Mouse (Mus musculus): ENCODE data around the gene Elfn1. TPM values are rescaled to one million over a fixed set of nuclear protein-coding genes. Genes with fewer than 3 reads are reported as not detected.
"Not testable (repeated sequence)": the region's sequence is repeated elsewhere in the genome, so short reads cannot be mapped to it uniquely, and the experiment has no call there.

The Elfn1 gene
- polyA plus RNA-seq, 1 experiment from 2014 or later, result 0.13 TPM

GRCm38 (mm10) chr5:139991531-139991930 lies 83.8 kb downstream of the Elfn1 start:
- Histone ChIP-seq H3K4me3 (ENCODE audit: low read depth, low read length) (no peak overlapping the region), H3K27ac (ENCODE audit: low read depth, low read length) (no peak overlapping the region), H3K27me3 (ENCODE audit: control insufficient read depth, insufficient read depth, low read length) (peaks cover under 1% of the 10 kb centered on the region; the same call in 1 of the 2 replicates), H3K9ac (ENCODE audit: low read depth, low read length) (no peak overlapping the region), H3K36me3 (ENCODE audit: control insufficient read depth, insufficient read depth, low read length) (no peaks in the 10 kb centered on the region), H3K9me3 (replicated peaks; ENCODE audit: control insufficient read depth, low read length) (peaks cover 6% of the 10 kb centered on the region), H3K4me2 (no peak overlapping the region), H3K4me1 (ENCODE audit: control insufficient read depth, insufficient read depth, low read length) (no peaks in the 10 kb centered on the region)
- ATAC-seq (replicated peaks; ENCODE audit: insufficient number of reproducible peaks, low FRiP score, low TSS enrichment), result no peak
- WGBS (ENCODE audit: insufficient replicate concordance), result 82% methylated on average over 3 of the region's 3 CpGs

DNA sequence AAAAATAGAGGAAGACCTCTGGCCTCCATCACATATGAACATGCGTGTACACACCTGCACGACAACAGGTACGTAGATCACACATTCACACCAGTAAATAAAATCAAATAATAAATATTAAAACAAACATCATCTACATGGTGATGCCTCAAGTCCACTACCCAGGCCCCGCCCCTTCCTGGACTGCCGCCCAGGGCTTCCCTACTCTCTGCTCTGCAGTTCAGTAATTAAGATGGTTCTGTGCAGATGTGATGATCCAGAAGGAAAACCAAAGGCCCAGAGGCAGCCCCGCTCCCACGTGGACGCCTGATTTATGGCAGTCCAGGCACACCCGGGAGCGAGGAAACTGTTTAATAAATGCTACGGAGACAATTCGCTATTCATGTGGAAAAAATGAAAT lies 90.6 kb downstream of the Elfn1 start:
- not testable (repeated sequence) for H3K4me3 ChIP-seq (ENCODE audit: low read depth, low read length); H3K27me3 ChIP-seq (ENCODE audit: control insufficient read depth, insufficient read depth, low read length); H3K36me3 ChIP-seq (ENCODE audit: control insufficient read depth, insufficient read depth, low read length); H3K9me3 ChIP-seq (replicated peaks; ENCODE audit: control insufficient read depth, low read length); ATAC-seq (replicated peaks; ENCODE audit: insufficient number of reproducible peaks, low FRiP score, low TSS enrichment); H3K4me2 ChIP-seq; H3K9ac ChIP-seq (ENCODE audit: low read depth, low read length); H3K4me1 ChIP-seq (ENCODE audit: control insufficient read depth, insufficient read depth, low read length); H3K27ac ChIP-seq (ENCODE audit: low read depth, low read length)
- WGBS (ENCODE audit: insufficient replicate concordance), result 74% methylated on average over 11 of the region's 12 CpGs

DNA sequence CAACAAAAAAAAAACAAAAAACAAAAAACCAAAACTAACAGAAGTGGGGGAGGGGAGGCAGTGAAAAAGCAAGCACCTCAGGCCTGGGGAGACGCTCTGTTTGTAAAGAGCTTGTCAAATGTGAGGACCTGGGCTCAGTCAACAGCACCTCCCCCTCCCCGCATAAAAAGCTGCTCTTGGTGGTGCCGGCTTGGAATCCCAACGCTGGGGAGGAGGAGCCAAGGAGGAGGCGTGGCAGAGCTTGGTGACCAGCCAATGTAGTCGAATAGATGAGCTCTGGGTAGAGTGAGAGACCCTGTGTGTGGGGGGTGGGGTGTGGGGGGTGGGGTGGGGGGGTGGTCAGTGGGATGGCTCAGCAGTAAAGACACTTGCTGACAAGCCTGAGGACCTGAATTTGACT lies 91.2 kb downstream of the Elfn1 start:
- no peak for ATAC-seq (replicated peaks; ENCODE audit: insufficient number of reproducible peaks, low FRiP score, low TSS enrichment)

GRCm38 (mm10) chr5:140002541-140002940 lies 94.8 kb downstream of the Elfn1 start:
- H3K27me3 ChIP-seq (ENCODE audit: control insufficient read depth, insufficient read depth, low read length), result no peaks in the 10 kb centered on the region
- H3K9ac ChIP-seq (ENCODE audit: low read depth, low read length), result no peak overlapping the region
- H3K4me3 ChIP-seq (ENCODE audit: low read depth, low read length), result no peak overlapping the region
- no peaks in the 10 kb centered on the region for H3K9me3 ChIP-seq (replicated peaks; ENCODE audit: control insufficient read depth, low read length)
- no peaks in the 10 kb centered on the region for H3K36me3 ChIP-seq (ENCODE audit: control insufficient read depth, insufficient read depth, low read length)
- no peak for ATAC-seq (replicated peaks; ENCODE audit: insufficient number of reproducible peaks, low FRiP score, low TSS enrichment)
- 49% methylated on average over 3 of the region's 3 CpGs for WGBS (ENCODE audit: insufficient replicate concordance)
- H3K4me2 ChIP-seq, result no peak overlapping the region
- no peaks in the 10 kb centered on the region for H3K4me1 ChIP-seq (ENCODE audit: control insufficient read depth, insufficient read depth, low read length)
- no peak overlapping the region for H3K27ac ChIP-seq (ENCODE audit: low read depth, low read length)

More for the DNA sequence above, 91.2 kb downstream of the Elfn1 start:
- Histone ChIP-seq H3K27ac (ENCODE audit: low read depth, low read length) (no peak overlapping the region), H3K36me3 (ENCODE audit: control insufficient read depth, insufficient read depth, low read length) (no peaks in the 10 kb centered on the region), H3K4me3 (ENCODE audit: low read depth, low read length) (no peak overlapping the region), H3K9ac (ENCODE audit: low read depth, low read length) (no peak overlapping the region), H3K9me3 (replicated peaks; ENCODE audit: control insufficient read depth, low read length) (no peaks in the 10 kb centered on the region), H3K4me1 (ENCODE audit: control insufficient read depth, insufficient read depth, low read length) (no peaks in the 10 kb centered on the region), H3K27me3 (ENCODE audit: control insufficient read depth, insufficient read depth, low read length) (no peaks in the 10 kb centered on the region), H3K4me2 (no peak overlapping the region)
- 17% methylated on average over 6 of the region's 6 CpGs for WGBS (ENCODE audit: insufficient replicate concordance)

- no peaks in the 10 kb centered on the region for H3K4me1 ChIP-seq (ENCODE audit: control insufficient read depth, insufficient read depth, low read length)
- no peak overlapping the region for H3K27ac ChIP-seq (ENCODE audit: low read depth, low read length)
- H3K9me3 ChIP-seq (replicated peaks; ENCODE audit: control insufficient read depth, low read length), result no peaks in the 10 kb centered on the region
- no peak overlapping the region for H3K9ac ChIP-seq (ENCODE audit: low read depth, low read length)
- H3K36me3 ChIP-seq (ENCODE audit: control insufficient read depth, insufficient read depth, low read length), result no peaks in the 10 kb centered on the region
- ATAC-seq (replicated peaks; ENCODE audit: insufficient number of reproducible peaks, low FRiP score, low TSS enrichment), result no peak
- 55% methylated on average over 8 of the region's 8 CpGs for WGBS (ENCODE audit: insufficient replicate concordance)
- H3K27me3 ChIP-seq (ENCODE audit: control insufficient read depth, insufficient read depth, low read length), result no peaks in the 10 kb centered on the region
- H3K4me2 ChIP-seq, result no peak overlapping the region
- H3K4me3 ChIP-seq (ENCODE audit: low read depth, low read length), result no peak overlapping the region
Observed at GRCm38 (mm10) chr5:140006861-140007260, 99.1 kb downstream of the Elfn1 start.

- Histone ChIP-seq H3K4me1 (ENCODE audit: control insufficient read depth, insufficient read depth, low read length) (no peaks in the 10 kb centered on the region), H3K27me3 (ENCODE audit: control insufficient read depth, insufficient read depth, low read length) (no peaks in the 10 kb centered on the region), H3K4me3 (ENCODE audit: low read depth, low read length) (no peak overlapping the region), H3K9ac (ENCODE audit: low read depth, low read length) (no peak overlapping the region), H3K36me3 (ENCODE audit: control insufficient read depth, insufficient read depth, low read length) (no peaks in the 10 kb centered on the region), H3K4me2 (no peak overlapping the region), H3K27ac (ENCODE audit: low read depth, low read length) (no peak overlapping the region), H3K9me3 (replicated peaks; ENCODE audit: control insufficient read depth, low read length) (no peaks in the 10 kb centered on the region)
- no peak for ATAC-seq (replicated peaks; ENCODE audit: insufficient number of reproducible peaks, low FRiP score, low TSS enrichment)
- WGBS (ENCODE audit: insufficient replicate concordance), result 44% methylated on average over 9 of the region's 9 CpGs
Observed at GRCm38 (mm10) chr5:140007656-140008522, 100.1 kb downstream of the Elfn1 start.

DNA sequence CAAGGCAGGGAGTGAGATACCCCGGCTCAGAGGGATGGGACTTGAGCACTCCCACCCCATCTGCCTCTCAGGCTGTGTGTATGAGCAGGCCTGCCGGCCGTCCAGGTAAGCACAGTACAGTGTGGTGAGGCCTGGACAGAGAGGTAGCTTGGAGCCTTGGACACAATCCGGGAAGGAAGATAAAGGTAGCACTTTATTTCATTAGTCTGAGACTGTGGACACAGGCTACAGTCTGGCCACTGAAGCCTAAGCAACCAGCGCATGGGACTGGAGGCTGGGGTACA lies 100.7 kb downstream of the Elfn1 start:
- Histone ChIP-seq H3K4me2 (no peak overlapping the region), H3K27ac (ENCODE audit: low read depth, low read length) (no peak overlapping the region), H3K4me1 (ENCODE audit: control insufficient read depth, insufficient read depth, low read length) (peaks cover 2% of the 10 kb centered on the region), H3K9me3 (replicated peaks; ENCODE audit: control insufficient read depth, low read length) (no peaks in the 10 kb centered on the region), H3K4me3 (ENCODE audit: low read depth, low read length) (no peak overlapping the region), H3K9ac (ENCODE audit: low read depth, low read length) (no peak overlapping the region), H3K36me3 (ENCODE audit: control insufficient read depth, insufficient read depth, low read length) (no peaks in the 10 kb centered on the region), H3K27me3 (ENCODE audit: control insufficient read depth, insufficient read depth, low read length) (no peaks in the 10 kb centered on the region)
- ATAC-seq (replicated peaks; ENCODE audit: insufficient number of reproducible peaks, low FRiP score, low TSS enrichment), result no peak
- 66% methylated on average over 5 of the region's 5 CpGs for WGBS (ENCODE audit: insufficient replicate concordance)

DNA sequence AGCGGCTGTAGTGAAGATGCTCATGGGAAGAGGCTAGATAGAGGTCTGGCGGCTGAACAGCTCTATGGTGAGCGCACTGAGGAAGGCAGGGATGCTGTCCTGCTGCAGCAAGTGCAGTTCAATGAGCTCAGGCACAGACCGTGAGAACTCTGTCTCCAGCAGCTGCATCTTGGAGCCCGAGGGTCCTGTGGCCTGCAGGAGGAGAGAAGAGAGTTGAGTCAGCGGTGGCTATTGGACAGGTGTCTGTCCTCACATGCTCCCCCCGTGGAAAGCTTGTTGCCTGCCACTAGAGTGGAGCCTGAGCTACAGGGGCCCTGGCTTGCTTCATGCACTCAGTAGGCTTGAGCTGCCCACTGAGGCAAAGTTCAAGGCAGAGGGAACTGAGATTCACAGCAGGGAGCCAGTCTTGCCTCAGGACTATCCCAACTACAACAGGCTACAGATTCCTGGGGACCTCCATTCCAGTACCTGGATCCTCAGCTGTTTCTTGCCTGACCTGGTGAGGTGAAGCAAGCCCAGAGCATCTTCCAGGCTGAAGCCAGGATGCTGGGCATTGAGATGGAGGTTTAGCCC lies 101.4 kb downstream of the Elfn1 start:
- H3K27me3 ChIP-seq (ENCODE audit: control insufficient read depth, insufficient read depth, low read length), result no peaks in the 10 kb centered on the region
- no peak overlapping the region for H3K4me2 ChIP-seq
- 71% methylated on average over 7 of the region's 7 CpGs for WGBS (ENCODE audit: insufficient replicate concordance)
- no peak overlapping the region for H3K27ac ChIP-seq (ENCODE audit: low read depth, low read length)
- no peak overlapping the region for H3K4me3 ChIP-seq (ENCODE audit: low read depth, low read length)
- no peaks in the 10 kb centered on the region for H3K36me3 ChIP-seq (ENCODE audit: control insufficient read depth, insufficient read depth, low read length)
- ATAC-seq (replicated peaks; ENCODE audit: insufficient number of reproducible peaks, low FRiP score, low TSS enrichment), result no peak
- no peak overlapping the region for H3K9ac ChIP-seq (ENCODE audit: low read depth, low read length)
- no peaks in the 10 kb centered on the region for H3K9me3 ChIP-seq (replicated peaks; ENCODE audit: control insufficient read depth, low read length)
- H3K4me1 ChIP-seq (ENCODE audit: control insufficient read depth, insufficient read depth, low read length), result peaks cover 9% of the 10 kb centered on the region

DNA sequence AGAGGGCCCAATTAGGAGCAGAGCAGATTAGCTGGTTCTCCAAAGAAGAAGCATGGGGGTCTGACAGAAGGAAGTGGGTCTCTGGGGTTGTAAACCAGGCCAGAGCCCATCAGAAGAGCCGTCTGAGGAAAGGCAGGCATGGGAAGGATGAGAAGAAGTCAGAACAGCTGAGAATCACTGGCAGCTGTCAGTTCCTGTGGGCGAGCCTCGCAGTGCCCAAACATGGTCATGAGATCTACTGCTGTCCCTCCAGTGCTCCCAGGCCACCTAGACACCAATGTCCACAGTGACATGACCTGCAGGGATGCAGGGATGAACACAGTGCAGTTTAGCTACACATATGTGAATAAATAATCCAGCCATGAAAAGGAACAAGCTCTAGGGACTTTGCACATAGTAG lies 102.7 kb downstream of the Elfn1 start:
- ATAC-seq (replicated peaks; ENCODE audit: insufficient number of reproducible peaks, low FRiP score, low TSS enrichment), result no peak
- no peak overlapping the region for H3K9ac ChIP-seq (ENCODE audit: low read depth, low read length)
- peaks cover 12% of the 10 kb centered on the region for H3K4me1 ChIP-seq (ENCODE audit: control insufficient read depth, insufficient read depth, low read length)
- 70% methylated on average over 3 of the region's 3 CpGs for WGBS (ENCODE audit: insufficient replicate concordance)
- no peak overlapping the region for H3K27ac ChIP-seq (ENCODE audit: low read depth, low read length)
- no peak overlapping the region for H3K4me2 ChIP-seq
- H3K27me3 ChIP-seq (ENCODE audit: control insufficient read depth, insufficient read depth, low read length), result no peaks in the 10 kb centered on the region
- H3K36me3 ChIP-seq (ENCODE audit: control insufficient read depth, insufficient read depth, low read length), result no peaks in the 10 kb centered on the region
- no peak overlapping the region for H3K4me3 ChIP-seq (ENCODE audit: low read depth, low read length)
- no peaks in the 10 kb centered on the region for H3K9me3 ChIP-seq (replicated peaks; ENCODE audit: control insufficient read depth, low read length)

Measured in heart, embryonic 11.5 days (tissue).